Mouse (Mus musculus) left cerebral cortex, postnatal 4 days (tissue): Measurements from ENCODE around the gene Adcy9. TPM values are rescaled to one million over a fixed set of nuclear protein-coding genes. Genes with fewer than 3 reads are reported as not detected.

Source experiments
- DNase-seq: peaks from one replicate; pipeline ENCODE4 v3.0.0-alpha.2; 2022
- intact Hi-C: fragments of 180-260 bp; cut with DNase I; formaldehyde crosslinking; loops from one replicate; pipeline ENCODE4 v1.15.1; 2025
- total RNA-seq, 2 experiments: library from RNA; stranded (reverse); gene quantifications; 2 replicates each; pipeline ENCODE4 v1.2.3; 2021

Gene Adcy9
- total RNA-seq = 10 to 100 TPM; 21.1 to 22.3 TPM

DNA sequence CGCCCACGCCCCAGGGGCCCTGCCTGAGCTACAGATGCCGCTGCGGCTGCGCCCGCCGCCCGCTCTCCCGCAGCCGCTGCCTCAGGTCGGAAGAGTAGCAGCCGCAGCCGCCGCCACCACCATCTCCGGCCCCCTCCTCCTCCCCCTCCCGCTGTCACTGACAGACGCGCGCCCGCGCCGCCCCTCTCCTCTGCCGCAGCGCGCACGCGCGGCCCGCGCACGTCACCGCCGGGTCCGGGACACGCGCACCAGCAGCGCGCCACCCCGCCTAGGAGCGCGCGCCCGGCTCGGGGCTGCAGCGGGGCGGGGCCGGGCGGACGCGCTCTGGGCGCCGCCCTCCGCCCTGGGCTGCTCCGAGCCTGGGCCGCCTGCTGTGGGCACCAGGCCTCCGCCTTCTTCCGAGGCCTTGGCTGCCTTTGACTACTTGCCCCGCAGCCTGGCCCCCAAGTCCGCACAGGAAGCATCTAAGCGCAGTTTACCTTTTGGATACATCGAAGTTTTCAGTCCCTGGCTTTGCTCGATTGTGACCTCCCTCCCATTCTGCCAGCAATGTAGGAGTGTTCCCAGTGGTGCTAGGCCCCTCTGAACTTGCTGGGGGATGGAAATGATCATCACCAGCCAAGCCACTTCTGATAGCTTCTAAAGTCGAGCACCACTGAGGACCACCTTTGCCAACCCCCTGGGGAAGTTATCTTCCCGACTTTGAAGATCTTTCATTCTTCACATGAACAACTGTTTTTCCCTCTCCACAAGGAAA, at the start of gene Adcy9:
Gene Adcy9, minus strand, starts transcription at position 201 of the 757 bp plus-strand sequence.
- intact Hi-C loops = no loop called here
- DNase-seq = peak; percentile 94

DNA sequence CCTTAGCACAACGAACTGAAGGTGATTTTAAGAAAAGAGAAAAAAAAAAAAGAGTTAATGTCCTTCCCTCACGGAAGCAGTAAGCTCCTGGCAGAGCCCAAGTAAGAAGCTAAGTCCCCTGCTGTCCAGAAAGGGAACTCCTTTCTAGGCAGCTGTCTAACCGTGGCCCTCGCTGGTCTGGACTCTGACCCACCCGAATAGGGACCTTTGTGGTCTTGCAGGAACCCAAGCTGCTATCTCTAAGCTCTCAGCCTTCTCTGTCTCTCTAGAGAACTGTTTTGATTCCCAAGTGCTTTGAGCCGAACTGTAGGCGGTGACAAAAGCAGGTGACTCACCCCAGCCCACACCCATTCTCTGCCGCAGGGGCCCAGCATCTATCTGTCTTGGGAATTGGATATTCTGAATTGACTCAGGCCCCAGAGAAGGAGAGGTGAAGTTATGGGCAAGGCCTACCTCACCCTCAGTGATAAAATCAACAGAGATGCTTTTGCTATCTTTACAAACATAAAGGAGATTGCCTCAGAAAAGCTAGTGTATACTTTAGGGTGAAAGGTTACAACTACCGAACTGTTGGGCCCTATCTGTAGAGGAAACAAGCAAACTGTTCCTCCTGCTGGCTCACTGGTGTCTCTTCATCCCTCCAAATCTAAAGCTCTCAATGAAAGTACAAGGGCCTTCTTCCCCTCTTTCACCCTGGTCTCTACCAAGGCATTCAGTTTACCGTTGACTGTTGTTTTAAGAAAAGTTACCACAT, 49.5 kb upstream of the Adcy9 start:
- DNase-seq = no peak
- intact Hi-C loops = loop anchor here (10.0 kb wide), 1 partner anchor 155 kb away; no protein-coding TSS in a partner anchor

DNA sequence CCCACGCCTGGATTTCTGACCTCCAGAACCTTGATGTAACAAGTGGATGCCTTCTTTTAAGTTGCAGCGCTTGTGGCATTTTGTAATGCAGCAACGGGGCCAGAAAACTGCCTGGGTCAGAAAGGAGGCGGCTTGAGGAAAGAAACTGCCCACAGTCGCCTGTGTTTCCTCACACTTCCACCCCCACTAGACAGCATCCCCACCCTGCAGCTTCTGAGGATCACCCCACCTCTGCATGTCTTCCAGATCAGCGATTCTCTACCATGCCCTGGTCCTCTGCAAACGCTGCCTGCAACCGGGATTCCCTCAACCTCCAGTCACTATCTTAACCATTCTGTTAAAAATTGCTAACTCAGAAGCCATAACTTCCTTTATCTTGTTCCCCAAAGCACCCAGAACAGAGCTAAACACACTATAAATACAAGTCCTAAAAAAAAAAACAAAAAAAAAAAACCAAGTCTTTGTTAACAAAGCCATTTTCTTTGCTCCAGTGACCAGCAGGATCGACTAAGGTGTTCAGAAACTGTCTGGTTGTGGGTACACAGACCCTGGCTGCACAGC, 44.3 kb upstream of the Adcy9 start:
- intact Hi-C loops = no loop called here
- no peak for DNase-seq

DNA sequence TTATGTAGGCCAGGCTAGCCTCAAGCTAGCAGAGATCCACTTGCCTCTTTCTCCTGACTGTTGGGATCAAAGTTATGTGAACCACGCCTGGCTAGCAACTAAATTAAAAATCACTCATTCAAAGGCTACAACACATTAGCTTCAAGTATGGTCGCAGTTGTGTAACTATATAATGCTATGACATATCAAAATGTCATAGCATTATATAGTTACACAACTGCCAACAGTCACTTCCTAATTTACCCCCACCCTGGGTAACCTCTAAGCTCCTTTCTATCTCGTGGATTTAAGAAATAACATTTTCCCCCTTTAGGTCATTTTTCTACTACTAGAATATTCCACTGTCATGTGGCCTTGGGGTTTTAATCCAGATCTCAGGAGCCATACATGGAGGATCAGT, 37.6 kb upstream of the Adcy9 start:
- intact Hi-C loops = no loop called here
- DNase-seq = no peak

DNA sequence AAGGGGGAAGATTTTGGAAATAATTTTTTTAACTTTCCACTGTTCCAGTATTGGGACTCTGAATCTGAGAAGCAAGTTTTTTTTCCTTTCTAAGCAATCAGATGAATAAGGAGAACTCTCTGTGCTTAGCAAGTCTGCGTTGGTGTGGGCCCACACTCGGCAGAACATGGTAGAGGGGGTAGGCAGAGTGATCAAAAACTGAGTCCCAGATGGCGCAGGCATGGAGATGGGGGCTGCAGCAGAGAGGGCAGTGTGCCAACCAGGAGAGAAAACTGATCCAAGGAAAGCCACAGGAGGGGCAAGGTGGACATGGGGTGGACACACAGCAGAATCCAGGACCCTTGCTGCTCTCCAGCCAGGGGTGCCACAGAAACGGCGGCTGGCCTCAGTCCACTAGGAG, 36.1 kb upstream of the Adcy9 start:
- intact Hi-C loops = no loop called here
- DNase-seq = peak; percentile 17

DNA sequence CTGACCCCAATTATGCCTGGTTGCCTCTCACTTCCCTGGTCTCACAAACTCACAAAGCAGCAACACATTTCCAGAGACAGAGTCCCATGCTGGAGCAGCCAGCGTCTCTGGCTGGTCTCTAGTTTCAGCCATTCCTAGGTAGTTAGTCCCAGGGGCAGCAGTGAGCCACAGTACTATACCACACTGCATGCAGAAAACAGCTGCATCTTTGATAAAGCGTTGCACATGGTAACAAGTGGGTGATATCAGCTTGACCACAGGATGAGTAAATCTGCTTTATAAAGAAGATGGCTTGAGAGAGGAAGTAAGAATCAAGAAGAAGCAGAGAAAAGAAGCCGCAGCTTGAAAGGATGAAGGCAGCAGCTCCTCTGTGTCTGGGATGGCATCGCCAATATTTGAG, 35.4 kb upstream of the Adcy9 start:
- DNase-seq = no peak
- intact Hi-C loops = no loop called here

DNA sequence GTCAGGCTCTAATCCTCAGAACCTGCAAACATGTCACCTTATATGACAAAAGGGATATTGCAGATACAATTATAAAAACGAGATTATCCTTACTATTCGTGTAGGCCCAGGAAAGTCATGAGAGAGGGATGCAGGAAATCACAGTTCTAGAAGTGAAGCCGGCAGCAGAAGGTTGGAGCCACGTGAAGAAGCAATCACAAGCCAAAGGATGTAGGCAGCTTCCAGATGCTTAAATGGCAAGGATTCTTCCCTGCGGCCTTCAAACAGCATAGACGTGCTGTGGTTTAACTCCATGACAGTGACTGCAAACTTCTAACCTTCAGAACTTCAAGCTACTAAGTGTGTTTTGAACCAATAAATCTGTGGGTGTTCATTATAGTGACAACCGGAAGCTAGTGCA, 34.3 kb upstream of the Adcy9 start:
- DNase-seq = no peak
- intact Hi-C loops = no loop called here

DNA sequence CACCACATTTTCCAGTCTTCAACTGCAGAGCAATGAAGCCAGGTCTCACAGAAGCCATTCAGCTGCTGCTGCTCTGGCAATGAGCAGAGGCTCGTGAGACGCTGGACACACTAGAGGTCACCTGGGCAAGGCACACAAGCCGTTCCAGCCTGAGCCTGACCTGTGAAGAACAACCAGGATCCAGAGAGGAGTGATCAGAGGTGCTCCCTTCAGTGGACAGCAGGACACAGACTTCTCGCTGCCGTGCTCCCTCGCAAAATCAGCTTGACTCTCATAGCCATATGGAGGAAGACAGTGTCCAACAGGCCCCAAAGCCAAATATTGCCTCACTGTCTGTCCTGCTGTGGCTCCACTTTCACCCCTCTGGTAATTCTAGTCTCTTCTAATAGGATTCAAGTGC, 29.1 kb upstream of the Adcy9 start:
- no peak for DNase-seq
- intact Hi-C loops = no loop called here

DNA sequence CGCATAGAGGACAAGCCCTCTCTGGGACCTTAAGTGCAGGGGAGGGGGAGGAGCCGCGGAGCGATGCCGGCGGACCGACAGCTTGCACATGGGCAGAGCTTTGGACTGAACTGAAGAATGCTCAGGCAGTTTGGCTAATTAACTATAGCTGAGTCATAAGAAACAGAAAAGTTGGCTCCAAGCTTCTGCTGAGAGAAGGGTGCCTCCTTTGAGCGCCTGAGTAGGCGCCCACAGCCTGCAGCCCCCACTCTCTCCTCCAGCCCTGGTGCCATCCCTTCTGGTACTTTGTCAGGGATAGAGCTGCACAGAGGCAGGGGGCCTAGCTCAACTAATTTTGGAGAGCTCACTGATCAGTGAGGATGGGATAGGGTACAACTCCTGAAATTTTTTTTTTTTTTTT, 27.9 kb upstream of the Adcy9 start:
- DNase-seq = no peak
- intact Hi-C loops = no loop called here

DNA sequence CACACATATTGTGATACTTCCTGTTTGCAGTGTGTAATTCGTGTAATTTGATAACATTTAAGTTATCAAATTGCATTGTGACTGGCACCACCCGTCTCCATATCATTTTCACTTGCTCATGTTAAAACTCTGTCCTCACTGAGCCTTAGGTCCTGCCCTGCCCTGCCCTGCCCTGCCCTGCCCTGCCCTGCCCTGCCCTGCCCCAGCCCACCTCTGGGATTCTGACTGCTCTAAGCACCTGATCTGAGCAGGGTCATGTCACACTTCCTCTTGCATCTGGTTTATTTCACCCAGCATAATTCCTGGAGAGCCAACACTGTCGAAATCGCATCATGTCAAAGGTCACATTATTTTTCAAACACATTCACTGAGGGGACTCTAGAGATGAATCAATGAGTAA, 26.1 kb upstream of the Adcy9 start:
- intact Hi-C loops = no loop called here
- no peak for DNase-seq

DNA sequence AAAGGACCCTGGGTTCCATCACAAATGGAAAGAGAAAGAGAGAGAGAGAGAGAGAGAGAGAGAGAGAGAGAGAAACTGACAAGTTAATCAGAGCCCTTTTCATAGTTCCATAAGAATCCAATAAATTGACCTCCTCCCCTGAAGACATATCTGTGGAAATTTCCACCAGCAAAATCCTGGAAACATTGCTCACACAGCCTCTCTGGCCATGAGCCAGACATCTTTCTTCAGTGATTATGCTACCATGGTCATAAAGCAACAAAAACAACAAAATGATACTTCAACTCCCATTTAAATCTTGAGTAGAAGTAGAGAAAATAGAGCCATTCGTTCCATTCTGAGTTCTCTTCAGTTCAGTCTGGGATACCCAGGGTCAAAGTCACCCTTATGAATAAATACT, 24.1 kb upstream of the Adcy9 start:
- intact Hi-C loops = no loop called here
- DNase-seq = no peak

DNA sequence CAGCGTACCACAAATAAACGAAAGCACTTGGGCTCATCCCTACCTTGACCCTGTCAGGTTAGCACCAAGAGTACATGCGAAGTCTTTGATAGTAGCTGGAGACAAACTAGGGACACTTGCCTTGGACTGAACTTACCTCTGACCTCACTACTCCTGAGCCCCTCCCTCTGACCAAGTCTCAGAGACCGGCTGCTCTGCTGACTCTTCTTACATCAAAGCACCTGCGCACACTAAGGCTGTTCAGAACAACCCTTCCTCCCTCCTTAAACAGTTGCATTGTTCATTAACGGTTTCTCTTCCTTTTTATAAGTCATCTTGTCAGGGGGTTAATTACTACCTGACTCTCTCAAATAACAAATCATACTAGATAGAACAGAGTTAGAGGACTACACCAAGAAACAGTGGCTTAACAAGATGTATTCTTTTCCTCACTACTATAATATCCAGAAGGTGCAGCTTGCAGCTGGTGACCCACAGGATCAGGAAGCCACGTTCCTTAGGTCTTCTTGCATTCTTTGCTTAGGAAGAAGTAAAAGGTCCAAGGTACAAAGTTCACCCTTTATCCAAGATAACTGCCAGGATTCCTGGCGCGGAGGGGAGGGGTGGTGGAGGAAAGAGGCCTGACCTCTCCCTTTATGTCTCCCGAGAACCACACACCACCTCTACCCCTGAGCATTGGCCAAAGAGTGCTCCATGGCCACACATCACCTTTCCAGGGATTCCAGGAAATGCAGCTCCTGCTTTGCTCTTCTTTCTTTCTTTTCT, 19.2 kb upstream of the Adcy9 start:
- DNase-seq = no peak

DNA sequence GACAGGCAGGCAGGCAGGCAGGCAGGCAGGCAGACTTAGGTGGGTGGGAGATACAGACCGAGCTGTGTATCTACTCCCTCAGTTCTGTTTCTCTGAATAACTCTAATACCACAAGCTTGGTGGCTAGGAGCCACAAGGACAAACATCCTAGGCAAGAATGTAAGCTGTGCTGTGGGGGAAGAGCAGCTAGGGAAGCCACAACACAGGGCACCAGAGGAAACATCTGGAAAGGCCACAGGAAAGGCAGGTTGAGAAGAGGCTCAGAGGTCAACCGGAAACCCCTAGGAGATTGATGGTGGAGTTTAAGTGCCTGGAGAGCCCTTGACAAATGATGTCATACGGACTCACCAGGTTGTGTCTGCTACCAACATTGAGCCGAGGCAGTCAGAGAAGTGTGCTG, 16.4 kb upstream of the Adcy9 start:
- intact Hi-C loops = no loop called here
- DNase-seq = no peak

More for the DNA sequence above, 19.2 kb upstream of the Adcy9 start:
- intact Hi-C loops = no loop called here

DNA sequence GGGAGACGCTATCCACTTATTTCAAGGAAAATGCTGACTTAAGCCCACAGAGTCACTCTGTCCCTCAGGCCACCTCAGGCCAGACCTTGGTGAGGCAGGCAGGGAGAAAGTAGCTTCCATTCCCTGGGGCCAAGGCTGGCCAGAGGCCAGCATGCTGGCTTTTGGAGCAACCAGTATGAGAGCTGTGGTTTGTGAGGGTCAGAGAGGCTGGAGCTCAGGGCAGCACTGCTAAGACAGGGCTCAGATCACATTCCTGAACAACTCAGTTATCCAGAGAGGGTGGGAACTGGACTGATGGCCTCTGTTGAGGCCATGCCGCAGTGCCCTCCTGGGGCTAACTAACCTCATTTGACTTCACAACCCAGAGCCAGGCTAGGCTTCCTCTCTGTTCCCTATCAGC, 15.1 kb upstream of the Adcy9 start:
- no peak for DNase-seq
- intact Hi-C loops = no loop called here

DNA sequence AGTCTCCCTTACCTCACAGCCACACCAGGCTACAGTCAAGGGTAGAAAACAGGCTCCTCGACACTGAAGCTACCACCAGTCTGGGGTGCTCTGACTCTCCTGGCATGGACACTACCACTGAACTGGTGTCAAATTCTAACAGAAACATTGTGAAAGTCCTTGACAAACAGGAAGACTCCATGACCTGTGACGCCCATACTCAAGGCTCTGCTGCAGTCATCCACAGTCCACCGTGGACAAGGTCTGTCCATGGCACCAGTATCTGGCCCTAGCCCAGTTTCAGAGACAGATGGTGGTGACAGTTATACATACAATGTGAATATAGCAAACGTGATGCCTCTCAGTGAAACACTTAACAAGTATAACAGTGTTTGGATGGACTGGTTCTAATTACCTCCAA, 11.5 kb upstream of the Adcy9 start:
- DNase-seq = no peak
- intact Hi-C loops = no loop called here

DNA sequence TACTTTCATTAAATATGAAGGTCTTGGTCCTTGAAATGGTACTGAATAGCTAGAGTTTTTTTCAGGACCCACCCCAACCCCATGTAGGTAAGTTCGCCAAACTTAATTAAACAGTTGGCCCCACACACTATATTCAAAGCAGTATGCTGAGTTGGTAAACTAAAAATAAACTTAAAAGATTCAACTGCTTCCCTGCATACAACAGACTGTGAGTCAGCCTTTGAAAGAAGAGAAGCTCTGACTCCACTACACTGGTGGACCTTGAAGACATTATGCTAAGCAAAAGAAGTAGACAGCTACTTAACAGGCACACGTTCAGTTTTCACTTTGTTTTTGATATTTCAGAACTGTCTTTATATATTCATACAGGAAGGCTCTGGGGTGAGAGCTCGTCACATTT, 10.7 kb upstream of the Adcy9 start:
- intact Hi-C loops = no loop called here
- no peak for DNase-seq

DNA sequence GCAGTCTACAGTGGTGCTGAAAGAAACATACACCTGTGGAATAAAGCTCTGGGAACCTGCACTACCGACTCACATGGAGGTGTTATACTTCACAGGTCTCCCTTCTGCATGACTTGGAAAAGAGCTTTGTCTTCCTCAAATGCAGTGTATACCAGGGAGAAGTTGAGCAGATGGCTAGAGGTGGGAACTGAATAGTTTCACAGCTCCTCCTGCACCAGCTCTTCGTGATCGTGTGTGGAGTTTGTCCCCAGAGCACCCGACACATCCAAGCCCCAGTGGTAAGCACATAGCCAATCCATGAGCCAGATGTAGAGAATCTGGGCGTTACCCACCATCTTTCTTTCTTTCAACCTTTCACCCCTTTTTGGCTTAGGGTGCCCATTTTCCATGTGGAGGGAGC, 9.9 kb upstream of the Adcy9 start:
- no peak for DNase-seq
- intact Hi-C loops = no loop called here

DNA sequence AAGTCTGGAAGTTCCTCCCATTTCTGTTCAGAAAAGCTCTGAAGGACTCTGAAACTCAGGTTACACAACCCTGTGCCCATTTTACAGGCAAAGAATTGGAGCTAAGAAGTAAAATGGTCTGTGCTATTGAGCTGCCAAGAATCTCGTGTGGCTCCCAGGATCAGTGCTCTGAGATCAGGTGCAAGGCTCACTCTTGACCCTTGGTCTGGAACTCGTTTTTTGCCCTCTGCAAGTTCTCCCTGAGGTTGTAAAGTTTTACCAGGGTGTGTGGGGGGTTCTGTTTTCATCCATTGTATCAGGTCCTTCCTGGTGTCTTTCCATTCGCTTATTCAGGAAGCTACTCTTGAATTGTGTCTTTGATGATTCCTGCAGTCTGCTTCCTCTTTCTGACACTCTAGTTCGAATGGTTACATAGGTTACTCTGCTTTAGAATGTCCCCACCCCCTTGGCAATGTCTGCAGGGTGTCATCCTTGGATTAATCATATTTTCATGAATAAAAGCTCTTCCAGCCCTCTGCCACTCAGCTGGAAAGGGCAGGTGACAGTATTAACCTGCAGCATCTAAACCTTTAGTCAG, 5.4 kb upstream of the Adcy9 start:
- intact Hi-C loops = no loop called here

DNA sequence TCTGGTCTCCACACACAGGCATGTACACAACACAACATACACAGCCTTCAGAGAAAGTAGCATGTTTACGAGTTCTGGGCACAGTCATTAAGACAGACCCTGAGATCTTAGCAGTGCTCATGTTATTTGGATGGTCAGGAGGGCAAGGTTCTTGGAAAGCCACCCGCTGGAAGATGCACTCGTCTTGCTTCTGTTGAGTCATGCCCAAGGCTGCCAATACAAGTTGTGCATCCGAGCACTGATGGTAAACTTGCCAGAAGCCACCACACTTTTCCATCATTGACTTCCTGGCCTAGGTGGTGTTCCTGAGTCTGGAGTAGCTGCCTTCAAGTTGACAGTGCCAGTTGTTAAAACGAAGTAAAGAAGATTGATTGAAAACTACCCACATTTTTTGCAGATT, 3.3 kb upstream of the Adcy9 start:
- DNase-seq = no peak
- intact Hi-C loops = no loop called here

More for the DNA sequence above, 5.4 kb upstream of the Adcy9 start:
- DNase-seq = no peak

DNA sequence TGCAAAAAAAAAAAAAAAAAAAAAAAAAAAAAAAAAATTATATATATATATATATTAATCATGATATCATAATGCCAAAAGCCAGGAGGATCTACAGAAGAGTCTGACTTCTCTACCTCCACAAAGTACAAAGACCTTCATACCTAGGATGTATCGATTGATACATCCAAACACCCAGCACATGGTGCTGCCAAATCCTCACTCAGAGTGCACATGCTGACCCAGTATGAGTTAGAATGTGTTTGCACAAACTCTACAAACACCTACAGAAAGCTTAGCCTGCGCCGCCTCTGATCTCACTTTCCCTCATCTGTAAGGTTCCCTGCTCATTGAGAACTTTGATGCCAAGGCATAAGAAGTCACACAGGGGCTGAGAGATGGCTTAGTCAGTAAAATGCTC, 2.7 kb upstream of the Adcy9 start:
- intact Hi-C loops = no loop called here
- DNase-seq = no peak
